Comparison of ENCODE assay signal across 9 mouse cellular contexts in the genomic region with DNA sequence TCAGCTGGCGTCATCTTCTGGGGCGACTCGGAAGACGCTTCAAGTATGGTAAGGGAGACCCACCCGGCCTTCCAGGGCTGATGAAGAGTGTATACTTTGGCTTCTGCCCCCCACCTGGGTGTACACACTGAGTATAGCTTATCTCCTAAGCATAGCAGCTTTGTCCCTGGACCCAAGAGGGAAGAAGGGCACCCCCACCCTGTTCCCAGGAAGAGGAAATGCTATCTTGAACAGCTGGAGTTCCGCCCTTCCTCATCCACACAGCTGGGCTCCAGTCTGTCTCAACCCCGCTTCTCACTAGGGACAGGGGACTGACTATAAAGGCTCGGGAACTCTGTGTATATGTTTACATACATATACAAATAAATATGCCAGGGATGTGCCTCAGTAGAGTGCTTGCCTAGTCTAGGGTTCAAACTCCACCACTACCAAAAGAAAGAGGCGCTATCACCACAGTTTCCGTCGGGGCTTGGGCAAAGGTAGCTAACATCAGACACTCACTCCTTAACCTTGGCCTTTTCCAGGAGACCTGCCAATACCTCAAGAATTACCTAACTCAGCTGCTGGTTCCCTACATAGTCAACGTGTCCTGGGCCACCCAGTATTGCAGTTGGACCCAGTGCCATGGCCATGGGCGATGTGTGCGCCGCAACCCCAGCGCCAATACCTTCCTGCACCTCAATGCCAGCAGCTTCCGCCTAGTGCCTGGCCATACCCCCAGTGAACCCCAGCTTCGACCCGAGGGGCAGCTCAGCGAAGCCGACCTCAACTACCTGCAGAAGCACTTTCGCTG. TPM values are rescaled to one million over a fixed set of nuclear protein-coding genes. Genes with fewer than 3 reads are reported as not detected.
DNase-seq lines count a peak whose midpoint lies in the region; ATAC-seq lines count a peak whose summit lies in the region.
"Had no signal": no experiment of that assay in that cellular context is flagged by ENCODE, and none has a peak within 500 bp of the region (broad histone marks: within the 10 kb centered on the region; RNA-seq: fewer than 3 reads in every experiment).

No protein-coding gene starts in this region.

- no peak overlapping the region for H3K9ac ChIP-seq in kidney, embryonic 16.5 days (replicated peaks; ENCODE audit: low read length)
- H3K9ac ChIP-seq in heart, embryonic 16.5 days (ENCODE audit: low read length): peak overlapping the region; percentile 9
- peak overlapping the region; percentile 92 for H3K9ac ChIP-seq in liver, embryonic 13.5 days
- no peak overlapping the region for H3K9ac ChIP-seq in stomach, embryonic 14.5 days (replicated peaks; ENCODE audit: low read depth, low read length)

- no peak overlapping the region for H3K27ac ChIP-seq in kidney, embryonic 16.5 days (ENCODE audit: low read length)
- no peak overlapping the region for H3K27ac ChIP-seq in heart, embryonic 16.5 days (ENCODE audit: low read length)
- peak overlapping the region; percentile 94 for H3K27ac ChIP-seq in liver, embryonic 13.5 days
- no peak overlapping the region for H3K27ac ChIP-seq in stomach, embryonic 14.5 days (ENCODE audit: low read length)

- peak overlapping the region; percentile 58 for H3K4me2 ChIP-seq in kidney, embryonic 16.5 days (replicated peaks; ENCODE audit: low read depth, low read length)
- H3K4me2 ChIP-seq in heart, embryonic 16.5 days (ENCODE audit: low read depth, low read length): peak overlapping the region; percentile 75
- peak overlapping the region; percentile 92 for H3K4me2 ChIP-seq in liver, embryonic 13.5 days
- H3K4me2 ChIP-seq in stomach, embryonic 14.5 days (replicated peaks; ENCODE audit: low read depth, low read length): peak overlapping the region; percentile 83

- H3K4me1 ChIP-seq in kidney, embryonic 16.5 days (ENCODE audit: insufficient read depth, low read length): peaks cover 47% of the 10 kb centered on the region
- H3K4me1 ChIP-seq in heart, embryonic 16.5 days (ENCODE audit: control insufficient read depth, insufficient read depth, low read length): peaks cover 41% of the 10 kb centered on the region
- H3K4me1 ChIP-seq in liver, embryonic 13.5 days (replicated peaks): peaks cover 82% of the 10 kb centered on the region
- peaks cover 25% of the 10 kb centered on the region for H3K4me1 ChIP-seq in stomach, embryonic 14.5 days (ENCODE audit: control insufficient read depth, insufficient read depth, low read length)

- 90% methylated on average over 22 of the region's 22 CpGs for WGBS in kidney, embryonic 16.5 days
- WGBS in heart, embryonic 16.5 days: 85% methylated on average over 22 of the region's 22 CpGs
- 78% methylated on average over 22 of the region's 22 CpGs for WGBS in liver, embryonic 13.5 days (ENCODE audit: insufficient replicate concordance)
- WGBS in stomach, embryonic 14.5 days: 90% methylated on average over 22 of the region's 22 CpGs

- peaks cover 42% of the 10 kb centered on the region for H3K36me3 ChIP-seq in kidney, embryonic 16.5 days (ENCODE audit: insufficient read depth, low read length)
- H3K36me3 ChIP-seq in heart, embryonic 16.5 days (ENCODE audit: control insufficient read depth, insufficient read depth): peaks cover 18% of the 10 kb centered on the region
- H3K36me3 ChIP-seq in liver, embryonic 13.5 days: peaks cover 40% of the 10 kb centered on the region
- peaks cover 29% of the 10 kb centered on the region for H3K36me3 ChIP-seq in stomach, embryonic 14.5 days (ENCODE audit: control insufficient read depth, insufficient read depth, low read length)

- no peak for DNase-seq in kidney, postnatal 14 days
- DNase-seq in liver, embryonic 13.5 days: peak; percentile 51
- DNase-seq in layer of hippocampus, adult 9-10 months (ENCODE audit: low spot score): no peak
- DNase-seq in thymus, postnatal 10 days (ENCODE audit: low spot score in 2 of 2): no peak
- DNase-seq in gastrocnemius, postnatal 4 days (ENCODE audit: low spot score in 2 of 2): no peak
- DNase-seq: gastrocnemius, postnatal 36 days had no signal

- 0 out of 2 replicates have a peak overlapping the region, but pooled peaks have one; percentile 2 for H3K4me3 ChIP-seq in kidney, embryonic 16.5 days (ENCODE audit: low read length)
- no peak overlapping the region; the same call in 1 of the 2 replicates for H3K4me3 ChIP-seq in heart, embryonic 16.5 days (ENCODE audit: low read length)
- H3K4me3 ChIP-seq in liver, embryonic 13.5 days (replicated peaks): peak overlapping the region; percentile 86
- H3K4me3 ChIP-seq in stomach, embryonic 14.5 days (ENCODE audit: low read depth, low read length): 0 out of 2 replicates have a peak overlapping the region, but pooled peaks have one; percentile 6

- H3K27me3 ChIP-seq in kidney, embryonic 16.5 days (ENCODE audit: insufficient read depth, low read length): no peaks in the 10 kb centered on the region
- H3K27me3 ChIP-seq in heart, embryonic 16.5 days (ENCODE audit: control insufficient read depth, insufficient read depth, low read length): no peaks in the 10 kb centered on the region
- no peaks in the 10 kb centered on the region for H3K27me3 ChIP-seq in liver, embryonic 13.5 days
- H3K27me3 ChIP-seq in stomach, embryonic 14.5 days (ENCODE audit: control insufficient read depth, insufficient read depth, low read length): no peaks in the 10 kb centered on the region

- no peak for ATAC-seq in kidney, embryonic 16.5 days (ENCODE audit: low FRiP score, low TSS enrichment)
- ATAC-seq in heart, embryonic 16.5 days (replicated peaks; ENCODE audit: extremely low read depth, insufficient read depth, low FRiP score): no peak
- ATAC-seq in liver, embryonic 13.5 days (ENCODE audit: low read depth): peak; percentile 43
- no peak for ATAC-seq in stomach, embryonic 14.5 days (ENCODE audit: insufficient number of reproducible peaks, insufficient read depth, low FRiP score, low read depth)

- H3K9me3 ChIP-seq in kidney, embryonic 16.5 days (ENCODE audit: low read length): no peaks in the 10 kb centered on the region
- H3K9me3 ChIP-seq in heart, embryonic 16.5 days (replicated peaks; ENCODE audit: control insufficient read depth, low read length): no peaks in the 10 kb centered on the region
- H3K9me3 ChIP-seq in liver, embryonic 13.5 days (replicated peaks): no peaks in the 10 kb centered on the region
- no peaks in the 10 kb centered on the region for H3K9me3 ChIP-seq in stomach, embryonic 14.5 days (ENCODE audit: control insufficient read depth, low read depth, low read length)

RNA-seq across cellular contexts. Expression of a gene that starts 4.0 kb away (rescaled TPM):
- 131 and 132 TPM in 2 replicates for polyA plus RNA-seq in kidney, embryonic 16.5 days (2015; fragmentation: Nextera tagmentation; extraction: Ambion mirVana)
- polyA plus RNA-seq in heart, embryonic 16.5 days (2015; fragmentation: Nextera tagmentation; extraction: Ambion mirVana): 87.4 and 87.7 TPM in 2 replicates
- 43.8 and 44.7 TPM in 2 replicates for polyA plus RNA-seq in liver, embryonic 13.5 days (2015; fragmentation: Nextera tagmentation; extraction: Ambion mirVana)
- 119 and 127 TPM in 2 replicates for polyA plus RNA-seq in stomach, embryonic 14.5 days (2014; fragmentation: Nextera tagmentation; extraction: Ambion mirVana)
- 10 to 100 TPM; 21.8 to 32.0 TPM for total RNA-seq in gastrocnemius, postnatal 4 days (2021)

RNA-seq across cellular contexts. Expression of a gene that starts 5.0 kb away (rescaled TPM):
- polyA plus RNA-seq in kidney, embryonic 16.5 days (2015; fragmentation: Nextera tagmentation; extraction: Ambion mirVana): 10.6 and 12.3 TPM in 2 replicates
- 7.5 and 8.4 TPM in 2 replicates for polyA plus RNA-seq in heart, embryonic 16.5 days (2015; fragmentation: Nextera tagmentation; extraction: Ambion mirVana)
- 2.6 TPM in 2 replicates for polyA plus RNA-seq in liver, embryonic 13.5 days (2015; fragmentation: Nextera tagmentation; extraction: Ambion mirVana)
- 10.3 and 12.1 TPM in 2 replicates for polyA plus RNA-seq in stomach, embryonic 14.5 days (2014; fragmentation: Nextera tagmentation; extraction: Ambion mirVana)
- total RNA-seq in gastrocnemius, postnatal 4 days (2021): 1 to 10 TPM; 4.6 to 4.8 TPM

RNA-seq across cellular contexts. Expression of a gene that starts 7.0 kb away (rescaled TPM):
- 21.8 and 24.1 TPM in 2 replicates for polyA plus RNA-seq in kidney, embryonic 16.5 days (2015; fragmentation: Nextera tagmentation; extraction: Ambion mirVana)
- 15.1 and 19.2 TPM in 2 replicates for polyA plus RNA-seq in heart, embryonic 16.5 days (2015; fragmentation: Nextera tagmentation; extraction: Ambion mirVana)
- polyA plus RNA-seq in liver, embryonic 13.5 days (2015; fragmentation: Nextera tagmentation; extraction: Ambion mirVana): 10.5 and 12.2 TPM in 2 replicates
- 17.3 and 19.9 TPM in 2 replicates for polyA plus RNA-seq in stomach, embryonic 14.5 days (2014; fragmentation: Nextera tagmentation; extraction: Ambion mirVana)
- total RNA-seq in gastrocnemius, postnatal 4 days (2021): 10 to 100 TPM; 15.5 to 20.5 TPM

RNA-seq across cellular contexts. Expression of a gene that starts 8.7 kb away (rescaled TPM):
- 45.3 and 48.0 TPM in 2 replicates for polyA plus RNA-seq in kidney, embryonic 16.5 days (2015; fragmentation: Nextera tagmentation; extraction: Ambion mirVana)
- 44.3 and 44.7 TPM in 2 replicates for polyA plus RNA-seq in heart, embryonic 16.5 days (2015; fragmentation: Nextera tagmentation; extraction: Ambion mirVana)
- 40.1 and 44.6 TPM in 2 replicates for polyA plus RNA-seq in liver, embryonic 13.5 days (2015; fragmentation: Nextera tagmentation; extraction: Ambion mirVana)
- polyA plus RNA-seq in stomach, embryonic 14.5 days (2014; fragmentation: Nextera tagmentation; extraction: Ambion mirVana): 36.2 and 40.3 TPM in 2 replicates
- total RNA-seq in gastrocnemius, postnatal 4 days (2021): 10 to 100 TPM; 20.3 to 21.5 TPM

RNA-seq across cellular contexts. Expression of a gene that starts 8.9 kb away (rescaled TPM):
- polyA plus RNA-seq in kidney, embryonic 16.5 days (2015; fragmentation: Nextera tagmentation; extraction: Ambion mirVana): 1.3 and 1.6 TPM in 2 replicates
- 0.54 and 0.69 TPM in 2 replicates for polyA plus RNA-seq in heart, embryonic 16.5 days (2015; fragmentation: Nextera tagmentation; extraction: Ambion mirVana)
- 0.82 and 1.2 TPM in 2 replicates for polyA plus RNA-seq in liver, embryonic 13.5 days (2015; fragmentation: Nextera tagmentation; extraction: Ambion mirVana)
- 1.0 and 1.4 TPM in 2 replicates for polyA plus RNA-seq in stomach, embryonic 14.5 days (2014; fragmentation: Nextera tagmentation; extraction: Ambion mirVana)
- total RNA-seq in gastrocnemius, postnatal 4 days (2021): under 1 TPM; 0.66 to 0.78 TPM

Comparison
In these comparisons a context has a peak if more than half of its experiments do, and no peak if none do; other contexts are left out.
1. H3K9ac ChIP-seq: peak in heart, embryonic 16.5 days (single experiment) and liver, embryonic 13.5 days (single experiment); none in kidney, embryonic 16.5 days (single experiment) and stomach, embryonic 14.5 days (single experiment).
2. Peak in every context shown above with its lines, with median percentiles within 50 percentile points of each other: H3K4me2 ChIP-seq.